Mouse (Mus musculus) naive thymus-derived CD4-positive, alpha-beta T cell, adult 2 months (primary cell): ENCODE measurements at regions not wholly inside any gene's neighbourhood (a gene's known extent, or its start where the extent isn't known, plus 50 kb on each side); places are given as distances from the start of the nearest gene placed in this dataset.

Experiments used
- DNase-seq: peaks from one replicate; pipeline ENCODE4 v3.0.0-alpha.2; 2011; ENCODE audit warnings: low read depth

DNA sequence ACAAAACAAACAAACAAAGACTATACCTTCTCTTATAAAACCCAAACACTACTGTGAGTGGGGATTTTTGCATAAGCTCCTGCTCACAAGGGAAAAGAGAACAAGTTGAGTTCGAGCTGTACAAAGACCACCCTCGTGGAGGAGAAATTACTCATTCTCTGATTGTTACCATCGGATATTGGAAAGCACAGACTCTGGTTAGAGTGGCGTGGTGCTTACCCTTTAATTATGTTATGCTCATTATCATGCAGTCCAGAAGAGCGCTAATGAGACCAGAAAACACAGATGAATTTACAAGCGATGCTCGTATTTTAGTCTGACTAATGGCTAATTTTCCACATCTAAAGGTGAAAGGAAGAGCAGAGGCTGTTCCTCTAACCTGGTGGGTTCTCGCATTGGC lies 721.7 kb upstream of the Cited2 start:
- no peak for DNase-seq

DNA sequence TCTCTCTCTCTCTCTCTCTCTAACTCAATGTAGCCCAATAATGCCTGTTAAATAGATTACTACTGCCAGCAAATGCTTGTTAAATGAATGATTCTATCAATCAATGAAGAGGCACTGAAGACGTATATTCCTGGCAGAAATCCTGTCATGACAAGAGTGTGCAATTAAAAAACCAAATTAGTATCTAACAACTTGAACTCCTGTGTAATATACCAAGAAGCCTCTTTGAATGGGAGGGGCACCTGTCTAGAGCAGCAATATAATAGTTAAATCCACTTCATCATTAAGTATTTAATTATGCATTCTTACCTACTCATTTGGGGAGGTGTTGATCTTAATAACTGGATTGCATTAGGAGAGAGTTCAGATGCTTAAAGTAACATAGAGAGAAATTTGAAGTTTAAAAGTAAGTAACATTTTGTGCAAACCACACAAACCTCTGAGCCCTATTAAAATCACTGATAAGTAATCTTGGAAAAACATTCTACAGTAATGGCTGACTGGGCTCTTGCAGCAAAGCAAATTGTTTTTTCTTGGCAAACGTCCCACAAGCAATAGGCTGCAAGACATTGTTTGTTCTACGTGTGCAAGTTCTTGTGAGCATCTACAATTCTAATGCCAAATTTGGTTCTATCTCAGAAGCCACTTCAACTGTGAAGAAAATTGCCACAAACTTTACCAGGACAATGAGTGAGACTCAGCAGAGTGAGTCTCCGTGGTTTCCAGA lies 719.7 kb upstream of the Cited2 start:
- DNase-seq = no peak

DNA sequence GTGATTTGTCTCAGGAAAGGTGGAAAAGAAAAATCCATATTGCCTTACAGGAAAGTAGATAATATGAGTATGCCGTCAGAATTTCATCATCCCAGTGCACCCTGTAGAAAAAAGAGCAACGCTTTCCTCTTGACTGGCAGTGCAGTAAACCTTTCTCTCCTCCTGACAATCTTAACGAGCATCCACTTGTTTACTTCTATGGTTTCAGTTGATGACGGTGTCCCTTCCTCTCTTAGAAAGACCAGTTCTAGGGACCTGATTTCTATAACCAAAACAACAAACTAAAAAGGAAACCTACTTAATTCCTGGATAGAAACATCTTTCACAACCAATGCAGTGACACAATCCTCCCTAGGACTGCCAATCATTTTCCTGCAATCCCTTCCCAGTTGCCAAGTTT lies 714.3 kb upstream of the Cited2 start:
- DNase-seq = no peak

DNA sequence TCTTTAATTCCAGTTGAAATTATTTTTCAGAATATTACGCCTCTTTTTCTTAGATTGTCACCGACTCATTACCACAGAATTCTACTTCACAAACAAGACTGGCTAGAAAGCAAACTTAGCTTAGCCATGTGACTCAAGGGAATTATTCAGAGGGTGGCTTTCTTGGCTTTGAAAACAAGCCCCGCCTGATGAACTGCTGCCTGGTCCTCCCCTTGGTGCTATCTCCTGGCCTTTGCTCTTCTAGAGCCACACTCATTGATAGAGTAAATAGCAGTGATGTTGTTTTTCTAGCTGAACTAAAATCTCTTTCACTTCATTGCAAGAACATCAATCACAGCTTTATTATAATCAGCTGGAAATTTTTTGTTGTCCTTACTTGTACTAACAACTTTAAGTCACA lies 713.0 kb upstream of the Cited2 start:
- DNase-seq = no peak

DNA sequence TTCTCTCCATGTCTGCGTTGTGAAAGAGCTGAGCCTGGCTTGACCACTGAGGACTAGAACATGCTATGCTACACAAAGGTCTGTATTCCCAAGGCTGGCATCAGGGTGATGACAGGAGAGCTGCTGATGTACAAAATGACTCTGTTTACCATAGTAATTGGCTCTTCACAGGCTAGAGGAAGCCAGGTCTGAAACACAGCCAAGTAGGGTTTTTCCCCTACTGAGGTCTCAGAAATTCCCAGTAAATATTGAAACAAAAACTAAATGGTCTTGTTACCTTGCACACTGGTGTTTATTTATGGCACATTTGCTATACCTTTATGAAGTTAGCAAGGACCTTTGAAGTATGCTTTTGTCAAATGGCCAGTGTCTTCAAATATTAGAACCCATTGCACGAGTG lies 711.1 kb upstream of the Cited2 start:
- no peak for DNase-seq

DNA sequence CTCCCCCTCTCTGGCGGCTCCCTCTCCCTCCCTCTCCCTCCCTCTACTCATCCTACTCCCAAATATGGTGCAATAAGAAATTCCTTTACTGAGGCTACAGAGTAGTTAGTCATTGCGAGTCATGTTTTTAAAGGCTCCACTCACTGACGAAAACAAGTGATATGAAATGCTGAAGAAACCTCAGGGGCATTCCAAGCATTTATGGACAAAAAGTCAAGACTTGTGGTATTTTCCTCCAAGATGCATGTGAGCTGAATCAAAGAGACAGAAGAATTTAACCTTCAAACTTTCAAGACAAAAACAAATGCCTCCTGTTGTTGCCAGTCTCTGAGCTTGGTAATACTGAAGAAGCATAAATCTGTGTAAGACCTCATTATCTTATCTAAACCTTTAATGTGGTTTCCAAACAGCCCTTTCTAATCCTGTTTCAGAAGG lies 710.5 kb upstream of the Cited2 start:
- no peak for DNase-seq

DNA sequence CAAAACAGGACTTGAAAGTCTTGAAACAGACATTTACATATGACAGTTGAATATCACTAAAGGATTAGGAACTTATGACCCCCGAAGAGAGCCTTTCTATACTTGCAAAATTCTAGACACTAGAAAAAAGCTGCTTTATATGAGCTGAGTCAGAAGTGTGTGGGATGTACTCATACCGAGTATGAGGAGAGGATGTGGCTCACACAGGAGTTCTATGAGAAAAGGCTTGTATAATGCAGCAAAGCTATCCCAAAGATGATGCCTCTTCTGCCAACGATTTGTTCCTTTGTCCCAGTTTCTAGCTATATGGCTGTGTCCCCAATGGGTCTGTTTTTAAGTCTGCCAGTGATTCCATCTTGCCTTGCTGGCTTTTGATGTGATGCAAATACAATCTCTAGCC lies 708.2 kb upstream of the Cited2 start:
- no peak for DNase-seq

DNA sequence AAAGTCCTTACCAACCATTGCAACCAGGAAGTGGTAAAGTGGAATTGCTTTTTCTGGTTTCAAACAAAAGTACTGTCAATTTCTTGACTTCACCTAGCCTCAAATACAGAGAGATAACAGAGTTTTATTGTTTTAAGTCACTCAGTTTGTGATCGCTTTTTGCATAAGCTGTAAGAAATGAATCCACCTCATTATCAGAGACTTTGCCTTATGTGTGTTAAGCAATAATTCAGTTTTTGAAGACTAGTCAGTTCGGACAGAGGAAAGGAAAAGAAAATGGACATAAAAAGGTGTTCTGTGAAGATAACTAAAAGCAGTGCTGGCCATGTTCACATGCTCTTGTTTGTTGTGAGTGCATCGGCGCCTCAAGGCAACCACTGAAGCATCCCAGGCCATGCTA lies 706.2 kb upstream of the Cited2 start:
- no peak for DNase-seq

DNA sequence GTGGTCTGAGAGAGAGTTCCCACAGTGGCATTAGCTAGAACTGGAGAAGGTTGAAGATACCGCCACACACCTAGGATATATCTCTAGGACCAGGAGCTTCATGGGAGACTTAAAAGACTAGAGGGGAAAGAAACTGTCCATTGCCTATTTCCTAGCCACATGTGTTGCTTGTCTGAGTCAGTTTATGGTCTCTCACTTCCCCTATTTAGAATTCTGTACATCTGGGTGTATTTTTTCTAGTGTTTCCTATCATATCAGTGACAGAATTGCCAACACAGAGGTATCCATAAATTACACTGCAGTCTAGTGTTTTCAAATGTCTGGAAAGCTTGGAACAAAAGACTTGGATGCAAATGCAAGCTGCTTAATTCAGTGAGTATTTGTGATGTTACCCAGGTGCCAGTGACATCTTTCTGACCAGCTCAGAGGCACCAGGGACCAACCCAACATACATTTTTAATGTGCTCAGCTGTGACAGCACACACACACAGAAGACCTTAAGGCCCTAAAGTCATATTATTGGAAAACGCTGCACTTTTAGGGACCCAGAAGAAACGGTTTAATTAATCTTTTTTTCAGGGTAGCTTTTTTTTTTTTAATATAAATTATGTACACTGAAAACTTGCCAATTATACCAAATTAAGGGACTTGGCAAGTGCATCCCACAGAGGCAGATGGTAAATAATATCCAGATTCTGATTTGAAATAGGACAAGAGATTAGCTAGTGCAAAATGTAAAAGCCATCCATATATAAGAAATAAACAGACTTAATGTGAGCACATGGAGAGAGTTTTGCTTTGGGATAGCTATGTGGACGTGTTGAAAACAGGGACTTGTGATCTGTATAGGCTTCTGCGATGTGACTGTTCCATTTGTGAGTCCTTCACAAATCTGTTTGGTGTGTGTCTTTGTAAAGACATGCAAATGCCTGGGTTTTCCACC lies 700.5 kb upstream of the Cited2 start:
- DNase-seq = no peak

DNA sequence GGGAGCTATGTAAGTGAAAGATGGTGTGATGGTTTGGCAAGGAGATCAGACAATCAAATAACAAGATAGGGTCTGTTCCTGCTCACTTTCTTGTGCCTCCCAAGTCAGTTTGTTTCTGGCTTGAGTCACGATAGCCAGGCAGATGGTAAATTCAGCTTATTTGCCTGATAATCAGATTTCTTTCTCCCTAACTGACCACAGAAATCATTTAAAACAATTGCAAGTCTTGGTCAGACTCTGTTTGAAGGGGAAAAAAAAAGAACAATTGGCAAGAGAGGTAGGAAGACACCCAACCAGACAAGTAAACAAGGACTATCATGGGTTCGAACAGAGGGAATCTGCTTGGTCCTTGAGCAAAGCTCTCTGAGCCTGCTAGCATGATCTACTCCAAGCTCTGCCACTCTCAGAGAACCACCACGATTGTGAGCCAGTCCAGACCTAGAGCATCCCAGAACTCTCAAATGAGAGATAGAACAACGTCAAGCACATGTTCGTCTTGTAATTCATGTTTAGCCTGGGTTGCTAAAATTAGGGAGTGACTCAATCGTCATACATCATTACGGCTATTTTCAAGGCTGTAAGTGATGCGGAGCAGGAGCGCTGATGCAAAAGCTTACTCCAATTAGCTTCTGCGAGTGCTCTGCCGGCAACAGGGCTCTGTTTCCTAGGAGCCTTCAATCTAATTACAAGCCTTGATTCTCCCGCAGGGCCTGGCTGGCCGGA lies 699.3 kb upstream of the Cited2 start:
- DNase-seq = no peak

DNA sequence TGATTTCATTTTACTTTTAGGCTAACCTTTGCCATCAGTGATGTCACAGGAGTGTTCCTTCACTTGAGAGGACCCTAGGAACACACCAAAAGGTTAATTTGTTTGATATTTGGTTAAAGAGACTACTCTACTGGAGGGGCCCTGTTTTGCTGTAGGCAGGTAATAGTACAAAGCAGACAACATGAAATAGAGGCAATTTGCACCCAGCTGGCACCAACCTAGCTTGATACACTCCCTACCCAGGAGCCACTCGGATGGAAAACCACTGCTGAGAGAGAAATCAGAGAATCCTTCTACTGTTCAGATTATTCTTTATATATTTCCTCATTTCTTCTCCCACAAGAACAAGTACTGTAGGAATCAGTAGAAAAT lies 698.7 kb upstream of the Cited2 start:
- DNase-seq = no peak

DNA sequence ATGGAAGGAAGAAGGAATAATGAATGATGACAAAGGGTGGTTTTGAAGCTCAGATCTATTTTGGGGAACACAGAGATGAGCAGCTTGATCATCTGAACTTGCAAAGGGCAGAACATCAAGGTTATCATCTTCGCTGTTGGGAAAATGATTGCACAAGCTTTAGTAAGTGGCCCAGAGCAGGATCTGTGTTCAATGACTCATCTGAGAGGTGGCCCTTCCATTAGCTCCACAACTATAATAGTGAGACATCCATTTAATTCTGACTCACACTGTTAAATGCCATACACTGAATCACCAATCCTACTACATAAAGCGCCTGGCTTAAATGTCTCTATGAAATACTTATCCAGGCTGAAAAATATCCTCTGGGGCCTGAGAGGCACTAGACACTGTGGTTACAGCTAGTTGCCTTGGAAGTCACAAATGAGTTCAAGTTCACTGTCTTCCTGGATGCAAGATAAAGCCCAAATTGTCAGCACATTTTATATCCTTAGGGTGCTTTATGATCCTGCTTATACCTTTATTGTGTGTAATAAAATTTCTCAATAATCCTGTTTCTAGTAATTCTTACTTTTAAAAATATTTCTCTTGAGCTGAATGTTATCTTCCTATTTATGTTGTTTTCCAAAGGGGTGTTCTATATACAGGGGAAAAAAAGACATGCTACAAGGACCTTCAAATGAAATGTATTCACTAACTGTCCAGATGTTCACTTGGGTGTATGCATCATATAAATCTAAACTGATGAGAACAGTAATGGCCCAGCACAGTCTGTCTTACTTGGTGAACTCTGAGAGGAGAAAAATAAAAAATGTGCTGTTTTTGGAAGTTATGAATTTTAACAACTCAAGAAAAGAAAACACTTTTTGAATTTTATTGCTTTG lies 687.9 kb upstream of the Cited2 start:
- DNase-seq = no peak

DNA sequence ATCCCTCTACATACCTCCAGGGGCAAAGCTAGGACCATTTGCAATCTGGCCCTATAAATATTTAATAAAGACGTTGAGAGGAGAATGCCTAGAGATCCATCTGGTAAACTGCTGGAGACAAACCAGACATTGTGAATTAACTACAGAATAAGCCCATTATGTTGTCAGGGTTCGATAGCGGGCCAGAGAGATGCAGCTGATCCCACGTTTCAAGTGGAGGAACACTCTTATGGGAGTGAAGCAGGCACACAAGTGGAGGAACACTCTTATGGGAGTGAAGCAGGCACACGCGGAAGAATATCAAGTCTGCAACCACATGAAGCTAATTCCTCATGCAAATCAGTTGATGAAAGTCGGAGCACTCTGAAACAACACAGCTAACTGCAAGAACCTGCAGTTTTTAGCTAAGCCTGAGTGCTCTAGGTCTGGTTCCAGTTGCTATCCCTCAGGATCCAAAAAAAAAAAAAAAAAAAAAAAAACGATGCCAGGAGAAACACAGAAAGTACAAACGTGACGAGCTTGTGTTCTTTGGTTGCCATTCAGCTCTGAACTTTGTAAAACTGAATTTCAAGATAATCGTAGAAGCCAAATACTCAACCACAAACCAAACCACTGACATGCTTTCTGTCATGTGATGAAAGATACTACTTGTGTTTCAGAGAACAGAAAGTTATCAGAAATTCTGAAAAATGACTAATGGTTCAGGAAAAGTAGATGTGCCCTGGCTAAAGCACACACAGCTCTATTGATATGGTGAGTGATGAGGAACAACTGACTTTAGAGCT lies 684.6 kb upstream of the Cited2 start:
- DNase-seq = no peak

DNA sequence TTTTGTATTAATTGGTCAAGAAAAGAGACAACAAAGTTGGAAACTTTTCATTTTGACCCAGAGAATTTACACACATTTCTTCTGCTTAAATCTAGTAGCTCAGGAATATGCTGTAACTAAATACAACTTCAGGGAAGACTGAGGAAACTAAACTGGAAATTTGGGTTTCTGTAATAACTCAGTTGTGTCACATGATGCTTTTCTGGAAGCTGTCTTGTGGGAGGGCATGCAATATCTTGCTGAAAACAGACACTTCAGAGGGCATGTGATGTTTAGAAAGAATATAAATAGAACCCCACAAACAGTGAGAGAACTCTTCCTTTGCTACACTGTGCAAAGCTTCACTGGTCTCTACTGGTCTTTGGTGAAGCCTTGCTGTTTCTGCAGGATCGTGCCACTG lies 680.9 kb upstream of the Cited2 start:
- no peak for DNase-seq

DNA sequence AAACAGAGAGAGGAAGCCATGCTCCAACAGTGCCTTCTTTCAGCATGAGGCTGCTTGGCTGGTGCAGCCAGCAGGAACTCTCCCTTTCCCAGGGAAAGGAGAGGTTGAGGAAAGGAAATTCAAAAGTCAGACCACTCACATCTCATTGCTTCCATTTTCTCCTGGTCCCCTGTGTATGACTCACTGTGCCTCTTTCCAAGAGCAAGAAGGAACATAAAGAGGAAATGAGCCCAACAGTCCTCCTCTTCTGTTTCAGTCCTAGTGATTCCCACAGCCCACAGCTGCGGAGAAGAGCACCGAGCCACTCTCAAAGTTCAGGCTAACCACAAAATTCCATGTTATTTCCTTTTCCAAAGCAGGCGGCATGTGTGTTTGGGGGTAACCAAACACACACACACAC lies 680.0 kb upstream of the Cited2 start:
- DNase-seq = no peak

DNA sequence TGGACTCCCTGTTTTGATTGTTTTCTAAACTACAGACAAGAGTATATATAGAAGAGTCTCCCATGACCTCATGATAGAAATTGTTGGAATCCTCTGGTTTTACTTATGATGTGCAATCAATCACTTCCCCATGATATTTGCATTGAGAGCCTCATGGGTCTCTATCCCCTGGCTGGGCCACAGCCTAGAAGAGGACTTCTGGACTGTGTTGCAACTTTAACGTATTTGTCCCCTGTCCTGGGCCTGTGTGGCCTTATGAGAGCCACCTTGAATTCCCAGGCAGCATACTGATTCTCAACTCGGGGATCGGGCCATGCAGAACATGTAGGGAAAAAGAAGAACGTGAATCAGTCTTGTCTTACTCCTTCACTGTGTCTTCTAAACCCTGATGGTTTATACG lies 676.3 kb upstream of the Cited2 start:
- no peak for DNase-seq

DNA sequence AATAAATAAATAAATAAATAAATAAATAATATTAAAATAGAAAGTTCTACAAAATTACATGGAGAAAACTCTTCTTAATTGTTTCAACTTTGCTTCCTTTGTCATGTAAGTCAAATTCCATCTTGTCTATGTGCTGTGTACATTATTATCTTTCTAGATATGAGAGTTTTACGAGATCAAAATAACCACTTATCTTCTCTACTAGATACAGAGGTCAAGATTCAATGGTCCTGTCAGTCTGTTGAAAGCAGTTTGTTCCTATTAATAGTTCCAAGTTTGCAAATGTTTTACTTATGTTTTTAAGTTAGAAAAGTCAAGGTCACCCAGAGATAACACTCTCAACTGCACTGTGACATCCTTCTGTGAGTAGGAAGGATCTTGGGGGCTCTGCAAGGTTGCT lies 650.1 kb upstream of the Cited2 start:
- no peak for DNase-seq

DNA sequence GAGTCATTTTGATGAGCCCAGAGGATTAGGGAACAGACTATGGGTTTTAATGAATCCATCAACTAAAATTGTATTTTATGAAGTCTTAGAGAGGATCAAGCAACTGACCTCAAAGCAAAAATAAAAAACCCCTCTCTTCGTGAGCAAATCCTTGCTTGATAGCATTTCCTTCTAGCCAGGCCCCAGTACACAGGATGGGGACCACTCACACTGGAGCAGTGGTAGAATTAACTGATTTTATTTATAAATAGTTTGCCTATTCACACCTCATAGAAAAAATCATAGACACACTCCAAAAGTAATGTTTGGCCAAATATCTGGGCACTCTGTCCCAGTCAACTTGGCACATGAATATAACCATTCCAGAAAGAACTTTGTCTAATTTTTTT lies 649.0 kb upstream of the Cited2 start:
- DNase-seq = no peak

DNA sequence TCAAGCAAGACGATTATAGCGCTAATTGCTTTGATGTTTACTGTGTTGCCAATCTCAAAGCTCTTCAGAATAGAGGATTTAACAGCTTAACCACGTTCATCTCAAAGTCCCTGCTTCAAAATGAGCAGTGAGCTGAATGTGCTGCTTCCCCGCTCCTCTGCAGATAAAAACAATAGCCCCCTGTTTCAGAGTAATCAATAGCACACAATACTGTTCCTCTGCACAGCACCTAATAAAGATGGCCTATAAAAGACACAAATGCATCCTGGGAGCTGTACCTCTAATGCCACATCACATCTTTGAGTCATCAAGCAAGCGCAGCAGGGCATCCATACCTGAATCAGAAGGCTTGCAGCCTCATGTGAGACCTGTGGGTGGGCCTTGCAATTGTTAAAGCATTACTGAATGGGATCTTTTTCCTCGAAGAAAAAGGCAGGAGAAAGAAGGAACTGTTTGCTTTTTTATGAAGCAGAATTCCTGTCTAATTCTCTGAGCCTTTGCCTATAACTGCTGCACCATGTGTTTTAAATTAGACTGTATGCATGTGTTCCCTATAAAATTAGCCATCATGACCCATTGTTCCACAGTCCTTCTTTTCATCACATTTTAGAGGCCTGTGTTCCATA lies 648.5 kb upstream of the Cited2 start:
- no peak for DNase-seq

DNA sequence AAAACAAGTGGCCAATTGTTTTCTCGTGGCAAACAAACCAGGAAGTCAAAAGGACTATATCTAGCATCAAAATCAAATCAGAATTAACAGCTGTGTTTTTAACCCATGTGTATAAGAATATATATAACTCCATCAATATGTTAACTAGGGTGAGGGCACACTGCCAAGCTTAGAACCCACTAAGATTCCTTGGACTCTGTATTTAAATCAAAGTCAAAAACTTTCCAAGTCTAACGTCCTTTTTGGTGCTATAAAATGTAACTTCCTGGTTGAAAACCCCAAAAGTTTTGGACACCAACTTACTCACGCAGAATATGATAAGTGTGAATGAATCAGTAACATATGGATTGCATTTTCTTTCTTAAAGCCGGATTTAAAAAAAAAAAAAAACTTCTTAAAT lies 647.9 kb upstream of the Cited2 start:
- no peak for DNase-seq

DNA sequence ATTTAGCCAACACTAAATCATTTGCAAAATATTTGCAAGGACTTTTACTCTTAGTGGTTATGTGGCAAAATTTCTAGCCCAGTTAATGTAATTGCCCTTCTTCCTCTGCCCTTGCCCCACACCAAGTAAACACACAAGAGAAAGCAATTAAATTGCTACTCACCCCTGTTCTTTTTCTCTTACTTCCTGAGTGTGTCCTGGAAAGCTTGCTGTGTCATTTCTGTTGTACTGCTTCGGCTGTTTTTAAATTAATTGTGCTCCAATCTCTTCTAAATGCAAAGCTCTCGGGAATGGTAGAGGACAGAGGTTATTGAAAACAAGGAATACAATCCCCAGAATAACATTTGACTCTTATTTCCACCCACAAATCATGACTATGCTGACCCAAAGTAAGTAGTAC lies 647.4 kb upstream of the Cited2 start:
- no peak for DNase-seq
